Mouse (Mus musculus) pancreas, adult 10 weeks (tissue): ENCODE measurements around the gene 4933402N22Rik. TPM values are rescaled to one million over a fixed set of nuclear protein-coding genes. Genes with fewer than 3 reads are reported as not detected.

Experiments used
- polyA plus RNA-seq: library from polyadenylated mRNA; stranded (reverse); fragments of 350-450 nt; fragmentation: Illumina TruSeq; extraction: RNeasy Lipid Tissue Mini Kit (QIAGEN cat#74804); gene quantifications from one replicate; pipeline ENCODE4 v1.2.3, GENCODE M21; 2015; ENCODE audit warnings: low read depth, low replicate concordance; ENCODE audit not compliant: insufficient read depth

4933402N22Rik gene
- polyA plus RNA-seq = not detected

DNA sequence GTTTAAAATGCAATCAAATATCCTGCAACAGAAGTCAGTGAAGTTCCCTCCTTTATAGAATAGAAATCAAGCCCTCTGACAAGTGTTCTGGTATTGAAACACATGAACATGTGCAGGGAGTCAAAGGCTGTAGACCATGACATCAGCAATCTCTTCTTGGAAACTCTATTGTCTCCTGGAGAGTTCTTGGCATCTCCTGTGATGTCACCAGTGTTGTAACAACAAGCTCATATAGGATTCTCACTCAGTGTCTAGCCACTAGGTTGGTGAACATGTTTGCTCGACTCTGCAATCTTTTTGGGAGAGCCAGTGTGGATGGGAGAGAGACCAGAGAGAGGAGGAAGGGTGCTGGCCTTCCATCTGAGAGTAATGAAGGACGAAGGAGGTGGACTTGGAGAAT lies at the start of gene 4933402N22Rik:
4933402N22Rik (plus strand) TSS at position 301 of the 400 bp plus-strand sequence.

Other genes starting within 250 kb of the 4933402N22Rik start
- not detected for gene Gm8922, start 236.1 kb upstream of the 4933402N22Rik start, polyA plus RNA-seq
- not detected for gene Gm8926, start 147.5 kb upstream of the 4933402N22Rik start, polyA plus RNA-seq
- gene Gm6465, start 72.5 kb upstream of the 4933402N22Rik start, polyA plus RNA-seq = not detected